Mouse (Mus musculus) liver, adult 2 months (tissue): Measurements from ENCODE around the gene Snrnp200.

Experiments used
- CTCF ChIP-seq: fragments of 200-500 bp; IDR thresholded peaks from 2 replicates; pipeline ENCODE4 v1.5.1; 2011; ENCODE audit warnings: low read depth, low read length, control low read depth
- POLR2A ChIP-seq: fragments of 200-500 bp; IDR thresholded peaks from 2 replicates; pipeline ENCODE4 v1.6.1; 2011; ENCODE audit warnings: low read length, control low read depth; ENCODE audit not compliant: insufficient read depth; ENCODE audit errors: extremely low read depth

DNA sequence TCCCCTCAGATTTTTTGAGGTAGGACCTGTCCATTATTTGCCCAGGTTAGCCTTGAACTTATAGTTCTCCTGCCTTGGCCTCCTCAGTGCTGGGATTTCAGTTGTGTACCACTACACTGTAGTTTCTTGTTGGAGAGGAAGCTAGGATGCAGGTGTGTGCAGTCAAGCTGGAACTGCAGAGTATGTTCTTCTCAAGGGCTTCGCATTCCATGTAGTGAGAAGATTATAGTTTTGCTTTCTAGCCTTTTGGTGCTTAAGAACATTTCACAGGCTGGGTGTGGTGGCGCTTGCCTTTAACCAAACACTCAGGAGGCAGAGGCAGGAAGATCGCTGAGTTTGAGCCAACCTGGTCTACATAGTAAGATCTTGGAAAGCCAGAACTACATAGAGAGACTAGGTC is 64.6 kb downstream of the Snrnp200 start:
- TF ChIP-seq CTCF, result no peak
- TF ChIP-seq POLR2A, result no peak
